Mouse (Mus musculus): ENCODE data around the gene Ap2a1.

DNA sequence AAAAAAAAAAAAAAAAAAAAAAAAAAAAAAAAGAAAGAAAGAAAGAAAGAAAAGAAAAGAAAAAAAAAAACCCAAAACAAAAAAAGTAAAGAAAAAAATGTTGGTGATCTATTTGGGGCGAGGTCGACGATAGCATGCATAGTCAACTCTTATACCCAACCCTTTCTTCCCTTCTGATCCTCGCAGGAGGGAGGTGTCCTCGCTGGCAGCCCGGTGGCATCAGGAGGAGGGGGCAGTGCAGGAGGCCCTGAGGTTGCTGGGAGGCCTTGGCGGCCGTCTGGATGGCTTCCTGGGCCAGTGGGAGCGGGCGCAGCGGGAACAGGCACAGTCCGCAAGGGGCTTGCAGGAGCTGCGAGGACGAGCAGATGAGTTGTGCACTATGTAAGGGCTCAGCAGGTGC lies 24.3 kb upstream of the Ap2a1 start:
- TF ChIP-seq CTCF (IDR thresholded peaks at IDR 0.05; ENCODE audit: low read depth, low read length) (no peak), POLR2A (IDR thresholded peaks at IDR 0.05; ENCODE audit: insufficient read depth, low read length) (no peak), EP300 (IDR thresholded peaks at IDR 0.05; ENCODE audit: insufficient read depth, low read depth, low read length) (no peak)
